Mouse (Mus musculus) kidney, embryonic 14.5 days (tissue): Measurements from ENCODE around the gene Sco2. TPM values are rescaled to one million over a fixed set of nuclear protein-coding genes. Genes with fewer than 3 reads are reported as not detected.
A peak's percentile ranks its signal among the peaks of the same experiment; 100 is the strongest.

ENCODE experiments used
- ATAC-seq: fragments of 200-750 bp; cut with Nextera tagmentation; 2 replicates; pipeline ENCODE4 v1.8.0; 2017; ENCODE audit warnings: moderate number of reproducible peaks, mild to moderate bottlenecking, moderate TSS enrichment, moderate library complexity; ENCODE audit not compliant: low FRiP score, low TSS enrichment
- H3K27ac ChIP-seq: fragments of 300-500 bp; sonication (generic); 2 replicates; pipeline ENCODE4 v1.5.1; 2014; ENCODE audit warnings: low read depth, mild to moderate bottlenecking, low read length, moderate library complexity, mixed read lengths
- H3K27me3 ChIP-seq: fragments of 300-500 bp; sonication (generic); 2 replicates; pipeline ENCODE4 v1.6.1; 2014; ENCODE audit warnings: mild to moderate bottlenecking, low read length; ENCODE audit not compliant: control insufficient read depth, insufficient read depth
- H3K36me3 ChIP-seq: fragments of 300-500 bp; sonication (generic); 2 replicates; pipeline ENCODE4 v1.6.1; 2014; ENCODE audit warnings: low read length, mixed read lengths; ENCODE audit not compliant: control insufficient read depth, insufficient read depth
- H3K4me1 ChIP-seq: fragments of 300-500 bp; sonication (generic); 2 replicates; pipeline ENCODE4 v1.6.1; 2014; ENCODE audit warnings: low read length, mixed read lengths; ENCODE audit not compliant: control insufficient read depth, insufficient read depth
- H3K4me2 ChIP-seq: fragments of 300-500 bp; sonication (generic); replicated peaks from 2 replicates; pipeline ENCODE4 v1.6.1; 2014; ENCODE audit warnings: low read depth, mild to moderate bottlenecking, low read length
- H3K4me3 ChIP-seq: fragments of 300-500 bp; sonication (generic); 2 replicates; pipeline ENCODE4 v1.5.1; 2014; ENCODE audit warnings: mild to moderate bottlenecking, low read length
- H3K9ac ChIP-seq: fragments of 300-500 bp; sonication (generic); 2 replicates; pipeline ENCODE4 v1.6.1; 2014; ENCODE audit warnings: low read depth, mild to moderate bottlenecking, low read length, moderate library complexity
- H3K9me3 ChIP-seq: fragments of 300-500 bp; sonication (generic); 2 replicates; pipeline ENCODE4 v1.6.1; 2016; ENCODE audit warnings: low read length; ENCODE audit not compliant: control insufficient read depth
- WGBS: fragments of 180-500 bp; shearing (Covaris S2); extraction: QIAGEN DNeasy Blood & Tissue Kit; methylation state at CpG from one replicate; pipeline ENCODE4 v1.1.7; 2014; 5-methylcytosine and 5-hydroxymethylcytosine counted together
- polyA plus RNA-seq: library from polyadenylated mRNA; unstranded; fragments of >200 nt; fragmentation: Nextera tagmentation; extraction: Ambion mirVana; gene quantifications from 2 replicates; pipeline ENCODE4 v1.2.1, GENCODE M21; 2014

Gene Sco2
- polyA plus RNA-seq, 1 experiment from 2014 or later, result 11.4 TPM

DNA sequence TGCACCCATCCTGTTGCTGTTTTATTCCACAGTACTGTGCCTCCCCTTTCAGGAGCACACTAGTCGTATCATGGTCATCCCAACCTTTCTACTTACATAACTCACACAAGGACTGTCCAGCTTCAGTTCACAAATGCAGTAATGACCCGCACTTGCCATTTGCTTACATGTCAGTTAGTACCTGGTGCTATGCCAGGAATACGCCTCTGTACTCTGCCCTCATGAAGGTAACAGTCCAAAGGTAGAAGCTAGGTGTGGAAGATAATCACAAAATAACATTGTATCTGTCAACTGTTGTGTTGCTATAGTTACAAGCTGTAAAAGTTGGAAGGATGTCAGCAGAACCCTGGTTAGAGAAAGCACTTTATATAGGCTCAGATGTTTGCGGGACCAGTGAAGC lies 23.2 kb upstream of the Sco2 start:
- WGBS, result 83% methylated on average over 4 of the region's 4 CpGs
- Histone ChIP-seq H3K4me3 (no peak overlapping the region), H3K9ac (no peak overlapping the region), H3K27ac (no peak overlapping the region), H3K27me3 (no peaks in the 10 kb centered on the region), H3K9me3 (no peaks in the 10 kb centered on the region), H3K4me2 (no peak overlapping the region), H3K4me1 (no peaks in the 10 kb centered on the region), H3K36me3 (no peaks in the 10 kb centered on the region)
- ATAC-seq, result no peak

DNA sequence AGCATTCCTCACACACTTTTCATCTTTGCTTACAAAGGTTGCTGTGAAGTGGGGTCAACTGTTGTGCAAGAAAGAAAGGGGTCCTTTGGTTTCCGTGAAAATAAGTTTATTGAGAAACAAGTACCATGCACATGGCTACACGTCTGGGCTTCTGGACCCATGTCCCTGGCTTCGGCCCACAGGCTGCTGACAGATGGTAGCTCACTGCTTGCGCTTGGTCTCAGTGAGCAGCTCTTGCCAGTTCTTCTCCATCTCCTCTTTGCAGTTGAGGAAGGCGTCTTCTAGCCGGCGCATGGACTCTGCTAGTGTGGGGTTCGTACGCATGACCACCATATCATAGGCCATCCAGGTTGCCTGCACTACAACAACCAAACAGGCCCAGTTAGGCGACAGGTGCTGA lies 16.4 kb upstream of the Sco2 start:
- Histone ChIP-seq H3K27ac (no peak overlapping the region), H3K4me2 (no peak overlapping the region), H3K27me3 (no peaks in the 10 kb centered on the region), H3K9me3 (no peaks in the 10 kb centered on the region), H3K9ac (no peak overlapping the region), H3K4me3 (no peak overlapping the region), H3K36me3 (no peaks in the 10 kb centered on the region), H3K4me1 (no peaks in the 10 kb centered on the region)
- 93% methylated on average over 10 of the region's 10 CpGs for WGBS
- no peak for ATAC-seq

- Histone ChIP-seq H3K36me3 (no peaks in the 10 kb centered on the region), H3K27me3 (no peaks in the 10 kb centered on the region; the same call in 1 of the 2 replicates), H3K9me3 (no peaks in the 10 kb centered on the region), H3K4me3 (no peak overlapping the region), H3K27ac (no peak overlapping the region), H3K9ac (no peak overlapping the region), H3K4me2 (no peak overlapping the region), H3K4me1 (no peaks in the 10 kb centered on the region)
- WGBS, result 48% methylated on average over 12 of the region's 12 CpGs
- no peak for ATAC-seq
These were observed 13.5 kb upstream of the Sco2 start for GRCm38 (mm10) chr15:89387127-89387526.

DNA sequence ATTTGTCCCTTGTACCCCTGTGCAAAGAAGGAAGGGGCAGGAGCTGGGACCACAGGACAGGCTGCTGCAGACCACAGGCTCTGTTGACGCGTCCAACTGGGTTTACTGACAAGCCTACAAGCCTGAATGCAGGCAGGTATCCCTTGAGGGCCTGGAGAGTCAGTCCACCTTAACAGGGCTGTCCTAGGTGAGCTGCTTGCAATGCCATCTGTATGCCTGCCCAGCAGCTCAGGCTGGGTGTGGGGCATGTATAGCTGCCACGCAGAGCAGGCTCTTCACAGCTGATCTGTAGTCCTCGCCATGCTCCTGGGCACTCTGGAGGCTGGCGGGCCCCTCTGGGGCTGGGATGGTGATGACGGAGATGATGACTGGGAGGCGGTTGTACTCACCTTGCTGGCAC lies 11.0 kb upstream of the Sco2 start, which contains the start of gene Klhdc7b:
Gene Klhdc7b, plus strand, starts transcription at position 301 of the 400 bp plus-strand sequence.
- 90% methylated on average over 7 of the region's 7 CpGs for WGBS
- Histone ChIP-seq H3K27ac (no peak within 1 kb of the TSS), H3K4me2 (no peak within 1 kb of the TSS), H3K27me3 (peaks cover 7% of the 10 kb centered on the region), H3K4me3 (no peak within 1 kb of the TSS), H3K9ac (no peak within 1 kb of the TSS), H3K36me3 (no peaks in the 10 kb centered on the region), H3K9me3 (no peaks in the 10 kb centered on the region), H3K4me1 (peaks cover under 1% of the 10 kb centered on the region; the same call in 1 of the 2 replicates)
- ATAC-seq, result no peak

DNA sequence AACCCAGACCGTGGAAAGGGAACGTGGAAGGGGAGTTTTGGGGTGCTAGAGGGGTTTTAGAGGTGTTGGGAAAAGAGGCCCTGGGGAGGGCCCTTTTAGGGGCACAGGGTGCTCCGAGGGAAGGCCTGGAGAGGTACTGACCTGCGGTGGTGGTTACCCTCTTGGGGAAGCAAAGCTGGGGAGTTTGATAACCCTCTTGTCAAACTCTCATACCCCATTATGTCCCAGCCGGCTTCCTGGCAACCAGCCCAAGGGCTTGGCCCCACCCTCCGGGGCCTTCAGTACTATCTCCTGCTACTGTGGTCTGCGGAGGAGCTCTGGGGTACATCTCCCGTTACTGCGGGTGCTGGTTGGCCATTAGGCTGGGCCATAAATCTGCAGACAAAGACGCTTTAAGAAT lies 5.8 kb upstream of the Sco2 start:
- Histone ChIP-seq H3K27ac (no peak overlapping the region), H3K9ac (no peak overlapping the region)

GRCm38 (mm10) chr15:89378831-89379401 lies 5.3 kb upstream of the Sco2 start, which contains the start of gene Odf3b:
Odf3b (minus strand) TSS chr15:89379282.
- Histone ChIP-seq H3K36me3 (no peaks in the 10 kb centered on the region), H3K27ac (no peak within 1 kb of the TSS), H3K27me3 (peaks cover 44% of the 10 kb centered on the region), H3K4me1 (peaks cover 21% of the 10 kb centered on the region; the same call in 1 of the 2 replicates), H3K4me3 (peak within 1 kb of the TSS; percentile 43), H3K9ac (peak within 1 kb of the TSS; percentile 28; the same call in 1 of the 2 replicates), H3K9me3 (no peaks in the 10 kb centered on the region), H3K4me2 (peak within 1 kb of the TSS; percentile 71)
- WGBS, result under 1% methylated on average over 33 of the region's 33 CpGs
- no peak for ATAC-seq

More for the DNA sequence above, 5.8 kb upstream of the Sco2 start:
- Histone ChIP-seq H3K4me2 (peak overlapping the region; percentile 71), H3K27me3 (peaks cover 44% of the 10 kb centered on the region), H3K36me3 (no peaks in the 10 kb centered on the region), H3K9me3 (no peaks in the 10 kb centered on the region), H3K4me3 (peak overlapping the region; percentile 43), H3K4me1 (peaks cover 18% of the 10 kb centered on the region; the same call in 1 of the 2 replicates)
- WGBS, result 9% methylated on average over 10 of the region's 10 CpGs
- no peak for ATAC-seq

DNA sequence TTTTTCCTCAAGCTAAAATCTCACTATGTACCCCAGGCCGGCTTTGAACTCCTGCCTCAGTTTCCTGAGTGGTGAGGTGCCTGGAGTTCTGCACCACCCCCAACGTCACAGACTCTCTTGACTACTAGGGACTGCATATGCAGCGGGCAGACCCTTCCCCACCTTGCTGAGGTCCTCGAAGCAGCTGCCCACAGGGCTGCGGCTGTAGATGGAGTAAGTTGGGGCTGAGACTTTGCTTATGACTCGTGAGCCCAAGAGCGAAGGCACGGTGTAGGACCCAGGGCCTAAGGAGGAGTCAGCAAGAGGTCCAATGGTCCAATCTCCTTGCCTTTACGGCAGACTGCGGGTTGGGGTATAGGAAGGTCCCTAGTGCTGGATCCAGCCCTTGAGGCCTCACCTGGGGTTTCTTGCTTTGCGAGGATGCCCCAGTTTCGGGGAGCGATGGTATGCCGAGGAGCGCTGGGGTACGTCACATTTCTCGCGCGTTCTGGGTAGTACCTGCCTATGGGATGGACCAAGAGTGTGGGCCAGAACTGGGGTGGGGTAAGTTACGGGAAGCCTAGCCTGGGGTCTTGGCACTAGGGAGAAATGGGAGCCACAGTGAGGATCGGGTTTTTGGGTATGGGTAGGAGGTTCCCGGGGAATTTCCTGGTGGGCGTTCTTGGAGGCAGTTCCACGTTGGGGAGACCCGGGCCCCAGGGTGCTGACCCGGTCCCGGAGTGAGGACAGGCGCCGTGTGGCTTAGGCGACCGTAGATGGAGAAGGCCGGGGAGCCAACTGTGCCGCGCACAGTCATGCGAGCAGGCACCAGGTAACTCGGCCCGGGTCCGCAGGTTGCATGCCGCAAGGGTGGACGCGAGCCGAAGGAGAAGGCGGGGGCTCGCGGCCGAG lies 4.5 kb upstream of the Sco2 start:
- no peak for ATAC-seq
- H3K9ac ChIP-seq, result peak overlapping the region; percentile 28; the same call in 1 of the 2 replicates
- peak overlapping the region; percentile 43 for H3K4me3 ChIP-seq
- no peak overlapping the region for H3K27ac ChIP-seq
- peak overlapping the region; percentile 71 for H3K4me2 ChIP-seq
- WGBS, result 11% methylated on average over 46 of the region's 46 CpGs
- H3K27me3 ChIP-seq, result peaks cover 44% of the 10 kb centered on the region
- H3K36me3 ChIP-seq, result no peaks in the 10 kb centered on the region
- peaks cover 21% of the 10 kb centered on the region; the same call in 1 of the 2 replicates for H3K4me1 ChIP-seq
- H3K9me3 ChIP-seq, result no peaks in the 10 kb centered on the region

DNA sequence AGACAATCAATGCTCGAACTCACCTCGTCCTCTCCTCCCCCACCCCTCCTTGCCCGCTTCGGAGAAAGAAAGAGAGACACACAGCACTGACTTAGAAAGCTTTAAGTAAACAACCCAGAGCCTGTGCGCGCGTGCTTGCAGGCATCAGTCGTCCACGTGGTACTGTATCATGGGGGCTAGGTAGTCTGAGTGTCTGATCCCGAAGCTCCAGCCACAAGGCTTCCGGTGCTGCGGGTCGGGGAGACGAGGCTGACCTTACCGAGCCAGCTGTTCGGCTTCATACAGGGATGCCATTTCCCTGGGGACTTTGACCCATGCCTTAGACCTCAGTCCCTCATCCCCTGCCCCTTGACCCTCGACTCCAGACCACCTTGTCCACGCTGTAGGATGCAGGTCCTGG lies 3.7 kb upstream of the Sco2 start:
- no peak for ATAC-seq

More for the DNA sequence above, 3.7 kb upstream of the Sco2 start:
- Histone ChIP-seq H3K4me1 (peaks cover 21% of the 10 kb centered on the region; the same call in 1 of the 2 replicates), H3K4me2 (0 out of 2 replicates have a peak overlapping the region, but pooled peaks have one; percentile 5), H3K36me3 (peaks cover 3% of the 10 kb centered on the region), H3K9ac (no peak overlapping the region), H3K9me3 (no peaks in the 10 kb centered on the region), H3K27ac (no peak overlapping the region), H3K4me3 (peak overlapping the region; percentile 4; the same call in 1 of the 2 replicates), H3K27me3 (peaks cover 44% of the 10 kb centered on the region)
- 9% methylated on average over 18 of the region's 18 CpGs for WGBS
